Mouse (Mus musculus): Measurements from ENCODE around the gene Itpkb.
A peak's percentile ranks its signal among the peaks of the same experiment; 100 is the strongest.

The Itpkb gene

GRCm38 (mm10) chr1:180400691-180401455, 70.6 kb downstream of the Itpkb start:
- DNase-seq = no peak

- DNase-seq = no peak
Observed at GRCm38 (mm10) chr1:180401725-180402124, 71.4 kb downstream of the Itpkb start.

GRCm38 (mm10) chr1:180402481-180403081, 72.3 kb downstream of the Itpkb start:
- DNase-seq = peak; percentile 56

GRCm38 (mm10) chr1:180403357-180403693, 73.0 kb downstream of the Itpkb start:
- DNase-seq = no peak

GRCm38 (mm10) chr1:180403694-180404606, 73.7 kb downstream of the Itpkb start:
- DNase-seq = peak; percentile 79

GRCm38 (mm10) chr1:180404706-180405105, 74.4 kb downstream of the Itpkb start:
- no peak for DNase-seq

GRCm38 (mm10) chr1:180405576-180406335, 75.5 kb downstream of the Itpkb start:
- peak; percentile 81 for DNase-seq

- no peak for DNase-seq
Observed at GRCm38 (mm10) chr1:180406336-180407035, 76.2 kb downstream of the Itpkb start.

GRCm38 (mm10) chr1:180407171-180407671, 76.9 kb downstream of the Itpkb start:
- DNase-seq = peak; percentile 87

GRCm38 (mm10) chr1:180407727-180408719, 77.7 kb downstream of the Itpkb start:
- DNase-seq = no peak

- DNase-seq = peak; percentile 70
Observed at GRCm38 (mm10) chr1:180408832-180409231, 78.5 kb downstream of the Itpkb start.

- DNase-seq = no peak
Observed at GRCm38 (mm10) chr1:180409771-180410170, 79.5 kb downstream of the Itpkb start.

GRCm38 (mm10) chr1:180410306-180410705, 80.0 kb downstream of the Itpkb start:
- DNase-seq = no peak

GRCm38 (mm10) chr1:180415064-180415463, 84.8 kb downstream of the Itpkb start:
- DNase-seq = no peak

GRCm38 (mm10) chr1:180415836-180416235, 85.6 kb downstream of the Itpkb start:
- no peak for DNase-seq

GRCm38 (mm10) chr1:180417118-180417517, 86.8 kb downstream of the Itpkb start:
- DNase-seq = no peak

- no peak for DNase-seq
Observed at GRCm38 (mm10) chr1:180419059-180419458, 88.8 kb downstream of the Itpkb start.

- DNase-seq = peak; percentile 60
Observed at GRCm38 (mm10) chr1:180420496-180421164, 90.3 kb downstream of the Itpkb start.

- DNase-seq = no peak
Observed at GRCm38 (mm10) chr1:180421165-180421909, 91.1 kb downstream of the Itpkb start.

Data from kidney, postnatal 14 days (tissue).